Mouse (Mus musculus): ENCODE measurements around the gene Ptprt. TPM values are rescaled to one million over a fixed set of nuclear protein-coding genes. Genes with fewer than 3 reads are reported as not detected.

The Ptprt gene
- under 1 TPM; 0.41 to 0.59 TPM for total RNA-seq (2021)
- long read RNA-seq, experiment 1 = 0 reads
- long read RNA-seq, experiment 2 = 0 reads

GRCm38 (mm10) chr2:162660941-162661386 is at the start of gene Ptprt:
Gene Ptprt, minus strand, starts transcription at chr2:162661147.
- intact Hi-C loops (cut with DNase I) = loop anchor here (5.0 kb wide), 1 partner anchor 1189 kb away; no protein-coding TSS in a partner anchor
- DNase-seq = no peak

GRCm38 (mm10) chr2:162710443-162710842 is 49.5 kb upstream of the Ptprt start:
- intact Hi-C loops (cut with DNase I) = no loop called here
- no peak for DNase-seq

GRCm38 (mm10) chr2:162699691-162700090 is 38.7 kb upstream of the Ptprt start:
- intact Hi-C loops (cut with DNase I) = no loop called here

GRCm38 (mm10) chr2:162699036-162699435 is 38.1 kb upstream of the Ptprt start:
- DNase-seq = no peak
- intact Hi-C loops (cut with DNase I) = no loop called here

More at GRCm38 (mm10) chr2:162699691-162700090, 38.7 kb upstream of the Ptprt start:
- no peak for DNase-seq

GRCm38 (mm10) chr2:162698068-162698467 is 37.1 kb upstream of the Ptprt start:
- DNase-seq = no peak
- intact Hi-C loops (cut with DNase I) = no loop called here

GRCm38 (mm10) chr2:162697151-162697550 is 36.2 kb upstream of the Ptprt start:
- DNase-seq = no peak

GRCm38 (mm10) chr2:162692143-162692542 is 31.2 kb upstream of the Ptprt start:
- intact Hi-C loops (cut with DNase I) = no loop called here
- DNase-seq = no peak

More at GRCm38 (mm10) chr2:162697151-162697550, 36.2 kb upstream of the Ptprt start:
- intact Hi-C loops (cut with DNase I) = no loop called here

GRCm38 (mm10) chr2:162682674-162683073 is 21.7 kb upstream of the Ptprt start:
- DNase-seq = peak; percentile 11 to 47
- intact Hi-C loops (cut with DNase I) = loop anchor here (5.0 kb wide), 1 partner anchor 1215 kb away; no protein-coding TSS in a partner anchor

GRCm38 (mm10) chr2:162662431-162662970 is 1.6 kb upstream of the Ptprt start:
- intact Hi-C loops (cut with DNase I) = loop anchor here (5.0 kb wide), 1 partner anchor 1190 kb away; no protein-coding TSS in a partner anchor

GRCm38 (mm10) chr2:162661733-162662132 is 786 bp upstream of the Ptprt start:
- intact Hi-C loops (cut with DNase I) = loop anchor here (5.0 kb wide), 1 partner anchor 1189 kb away; no protein-coding TSS in a partner anchor
- no peak for DNase-seq

More at GRCm38 (mm10) chr2:162662431-162662970, 1.6 kb upstream of the Ptprt start:
- DNase-seq = no peak

GRCm38 (mm10) chr2:162660231-162660940 is 561 bp downstream of the Ptprt start:
- intact Hi-C loops (cut with DNase I) = loop anchor here (5.0 kb wide), 1 partner anchor 1188 kb away; no protein-coding TSS in a partner anchor
- DNase-seq = peak; percentile 4 to 6

GRCm38 (mm10) chr2:162658997-162659396 is 1.9 kb downstream of the Ptprt start:
- intact Hi-C loops (cut with DNase I) = loop anchor here (2.0 to 5.0 kb wide), 2 partner anchors 362 to 1444 kb away; no protein-coding TSS in a partner anchor
- DNase-seq = peak; percentile 77 to 89

GRCm38 (mm10) chr2:162657541-162657940 is 3.4 kb downstream of the Ptprt start:
- intact Hi-C loops (cut with DNase I) = loop anchor here (5.0 kb wide), 1 partner anchor 360 kb away; no protein-coding TSS in a partner anchor

GRCm38 (mm10) chr2:162654416-162654815 is 6.5 kb downstream of the Ptprt start:
- DNase-seq = no peak
- intact Hi-C loops (cut with DNase I) = no loop called here

More at GRCm38 (mm10) chr2:162657541-162657940, 3.4 kb downstream of the Ptprt start:
- DNase-seq = no peak

GRCm38 (mm10) chr2:162638676-162639075 is 22.3 kb downstream of the Ptprt start:
- no peak for DNase-seq
- intact Hi-C loops (cut with DNase I) = no loop called here

GRCm38 (mm10) chr2:162637537-162637936 is 23.4 kb downstream of the Ptprt start:
- intact Hi-C loops (cut with DNase I) = no loop called here
- DNase-seq = no peak

GRCm38 (mm10) chr2:162636387-162637009 is 24.4 kb downstream of the Ptprt start:
- intact Hi-C loops (cut with DNase I) = no loop called here
- DNase-seq = no peak

GRCm38 (mm10) chr2:162634901-162635300 is 26.0 kb downstream of the Ptprt start:
- intact Hi-C loops (cut with DNase I) = no loop called here

GRCm38 (mm10) chr2:162626076-162626475 is 34.9 kb downstream of the Ptprt start:
- no peak for DNase-seq
- intact Hi-C loops (cut with DNase I) = no loop called here

More at GRCm38 (mm10) chr2:162634901-162635300, 26.0 kb downstream of the Ptprt start:
- DNase-seq = no peak

GRCm38 (mm10) chr2:162624707-162625106 is 36.2 kb downstream of the Ptprt start:
- DNase-seq = no peak
- intact Hi-C loops (cut with DNase I) = no loop called here

GRCm38 (mm10) chr2:162614256-162614655 is 46.7 kb downstream of the Ptprt start:
- no peak for DNase-seq
- intact Hi-C loops (cut with DNase I) = no loop called here
